Mouse (Mus musculus) G1E (cell line): ENCODE data around the gene Mical3.

ENCODE experiments used
- CTCF ChIP-seq: IDR thresholded peaks from 2 replicates; pipeline ENCODE4 v1.5.1; 2012; ENCODE audit warnings: low read depth, low read length, inconsistent platforms, mixed read lengths
- TAL1 ChIP-seq: conservative IDR thresholded peaks from 2 replicates; pipeline ENCODE4 v1.6.1; 2012; ENCODE audit warnings: low read depth, low read length, inconsistent platforms, mixed read lengths

DNA sequence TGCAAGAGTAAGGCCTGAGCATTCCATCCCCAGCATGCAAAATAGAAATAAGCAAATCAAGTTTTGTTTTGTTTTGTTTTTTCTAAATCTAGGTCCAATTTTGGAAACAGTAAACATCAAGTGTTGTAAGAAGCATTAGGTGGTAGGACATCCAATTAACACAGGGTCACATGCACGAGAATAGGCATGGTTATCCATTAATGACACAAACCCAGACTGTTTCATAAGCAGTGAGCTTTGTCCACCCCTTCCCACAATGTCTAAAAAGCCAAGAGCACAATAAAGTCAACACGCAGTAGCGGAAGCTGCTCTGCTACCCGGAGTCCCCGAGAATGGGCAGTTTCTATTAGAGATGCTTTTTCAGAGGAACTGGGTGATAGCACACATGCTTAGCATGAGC lies 225.7 kb downstream of the Mical3 start:
- TF ChIP-seq CTCF (no peak), TAL1 (no peak)
